Mouse (Mus musculus) liver, adult 2 months (tissue): ENCODE data around the gene Rab25. TPM values are rescaled to one million over a fixed set of nuclear protein-coding genes. Genes with fewer than 3 reads are reported as not detected.
A peak's percentile ranks its signal among the peaks of the same experiment; 100 is the strongest.

Source experiments
- DNase-seq: peaks from one replicate; pipeline ENCODE4 v3.0.0-alpha.2; 2011; ENCODE audit warnings: low read depth, low spot score; ENCODE audit errors: extremely low read depth
- H3K27ac ChIP-seq: fragments of 200-500 bp; replicated peaks from 2 replicates; pipeline ENCODE4 v1.5.1; 2012; ENCODE audit warnings: low read depth, mild to moderate bottlenecking, control low read depth, inconsistent platforms, low read length; ENCODE audit not compliant: insufficient read depth
- H3K27me3 ChIP-seq: fragments of 200-500 bp; 2 replicates; pipeline ENCODE4 v1.6.1; 2012; ENCODE audit warnings: mild to moderate bottlenecking, moderate library complexity, low read length, inconsistent platforms; ENCODE audit not compliant: control insufficient read depth, insufficient read depth
- H3K36me3 ChIP-seq: fragments of 200-500 bp; 2 replicates; pipeline ENCODE4 v1.6.1; 2012; ENCODE audit warnings: low read length, inconsistent platforms; ENCODE audit not compliant: control insufficient read depth, insufficient read depth
- H3K4me1 ChIP-seq: fragments of 200-500 bp; 2 replicates; pipeline ENCODE4 v1.6.1; 2011; ENCODE audit warnings: low read length; ENCODE audit not compliant: control insufficient read depth, insufficient read depth
- H3K4me3 ChIP-seq: fragments of 200-500 bp; 2 replicates; pipeline ENCODE4 v1.5.1; 2011; ENCODE audit warnings: low read depth, mild to moderate bottlenecking, control low read depth, low read length, moderate library complexity; ENCODE audit not compliant: insufficient read depth
- H3K79me2 ChIP-seq: fragments of 200-500 bp; 2 replicates; pipeline ENCODE4 v1.6.1; 2012; ENCODE audit warnings: inconsistent platforms, mild to moderate bottlenecking, low read length, moderate library complexity; ENCODE audit not compliant: control insufficient read depth, insufficient read depth
- H3K9ac ChIP-seq: fragments of 200-500 bp; 2 replicates; pipeline ENCODE4 v1.6.1; 2012; ENCODE audit warnings: low read depth, mild to moderate bottlenecking, control low read depth, inconsistent platforms, low read length
- CTCF ChIP-seq: fragments of 200-500 bp; IDR thresholded peaks from 2 replicates; pipeline ENCODE4 v1.5.1; 2011; ENCODE audit warnings: low read depth, low read length, control low read depth
- POLR2A ChIP-seq: fragments of 200-500 bp; IDR thresholded peaks from 2 replicates; pipeline ENCODE4 v1.6.1; 2011; ENCODE audit warnings: low read length, control low read depth; ENCODE audit not compliant: insufficient read depth; ENCODE audit errors: extremely low read depth
- whole genome bisulfite sequencing: fragments of 180-500 bp; shearing (Covaris S2); methylation state at CpG from one replicate; pipeline ENCODE4 v1.1.7; 2018; 5-methylcytosine and 5-hydroxymethylcytosine counted together
- polyA plus RNA-seq: library from polyadenylated mRNA; depleted of rRNA; stranded (reverse); fragments of >200 nt; gene quantifications from 2 replicates; pipeline ENCODE4 v1.2.3, GENCODE M21; 2012
- total RNA-seq: library from RNA; depleted of rRNA; stranded (reverse); fragments of >200 nt; gene quantifications from 2 replicates; pipeline ENCODE4 v1.2.3, GENCODE M21; 2014

Gene Rab25
- total and polyA plus RNA-seq, 2 experiments, result 0.18 to 0.32 TPM

- H3K27ac ChIP-seq, result peak overlapping the region; percentile 77
- peaks cover 11% of the 10 kb centered on the region for H3K4me1 ChIP-seq
- peak overlapping the region; percentile 64 for H3K9ac ChIP-seq
- DNase-seq, result no peak
- H3K4me3 ChIP-seq, result peak overlapping the region; percentile 55
- no peaks in the 10 kb centered on the region for H3K27me3 ChIP-seq
- no peaks in the 10 kb centered on the region for H3K79me2 ChIP-seq
- TF ChIP-seq POLR2A (no peak), CTCF (no peak)
- no peaks in the 10 kb centered on the region for H3K36me3 ChIP-seq
- WGBS, result 40% methylated on average over 3 of the region's 3 CpGs
Observed at GRCm38 (mm10) chr3:88509250-88509649, 38.9 kb downstream of the Rab25 start.

GRCm38 (mm10) chr3:88505765-88506164, 42.3 kb downstream of the Rab25 start:
- WGBS, result 81% methylated on average over 7 of the region's 7 CpGs
- Histone ChIP-seq H3K79me2 (no peaks in the 10 kb centered on the region), H3K27me3 (no peaks in the 10 kb centered on the region), H3K4me3 (no peak overlapping the region), H3K4me1 (peaks cover 24% of the 10 kb centered on the region), H3K36me3 (no peaks in the 10 kb centered on the region), H3K9ac (no peak overlapping the region), H3K27ac (no peak overlapping the region)
- DNase-seq, result no peak
- TF ChIP-seq POLR2A (no peak), CTCF (no peak)

GRCm38 (mm10) chr3:88505081-88505480, 43.0 kb downstream of the Rab25 start:
- no peak overlapping the region for H3K27ac ChIP-seq
- DNase-seq, result no peak
- no peak overlapping the region for H3K9ac ChIP-seq
- H3K79me2 ChIP-seq, result 0 out of 2 replicates have a peak, but pooled peaks cover 3% of the 10 kb centered on the region
- H3K4me1 ChIP-seq, result peaks cover 22% of the 10 kb centered on the region
- no peak overlapping the region for H3K4me3 ChIP-seq
- no peaks in the 10 kb centered on the region for H3K36me3 ChIP-seq
- 91% methylated on average over 6 of the region's 6 CpGs for WGBS
- TF ChIP-seq CTCF (no peak), POLR2A (no peak)
- H3K27me3 ChIP-seq, result no peaks in the 10 kb centered on the region

GRCm38 (mm10) chr3:88503881-88504746, 44.0 kb downstream of the Rab25 start:
- Histone ChIP-seq H3K4me3 (no peak overlapping the region), H3K36me3 (no peaks in the 10 kb centered on the region), H3K27ac (no peak overlapping the region), H3K9ac (no peak overlapping the region), H3K79me2 (0 out of 2 replicates have a peak, but pooled peaks cover 3% of the 10 kb centered on the region), H3K4me1 (peaks cover 24% of the 10 kb centered on the region), H3K27me3 (no peaks in the 10 kb centered on the region)
- 73% methylated on average over 8 of the region's 8 CpGs for WGBS
- TF ChIP-seq POLR2A (no peak), CTCF (no peak)
- no peak for DNase-seq

GRCm38 (mm10) chr3:88503505-88503863, 44.6 kb downstream of the Rab25 start:
- 50% methylated on average over 4 of the region's 4 CpGs for WGBS
- Histone ChIP-seq H3K27me3 (no peaks in the 10 kb centered on the region), H3K4me3 (no peak overlapping the region), H3K9ac (no peak overlapping the region), H3K79me2 (0 out of 2 replicates have a peak, but pooled peaks cover 3% of the 10 kb centered on the region), H3K27ac (no peak overlapping the region), H3K4me1 (peaks cover 24% of the 10 kb centered on the region), H3K36me3 (no peaks in the 10 kb centered on the region)
- no peak for DNase-seq
- TF ChIP-seq CTCF (no peak), POLR2A (no peak)
